Mouse (Mus musculus) stomach, postnatal 0 days (tissue): Measurements from ENCODE around the gene Phactr3.

Source experiments
- CTCF ChIP-seq: IDR thresholded peaks from 2 replicates; pipeline ENCODE4 v1.5.1; 2016; ENCODE audit warnings: antibody characterized with exemption, low read depth, mild to moderate bottlenecking, moderate library complexity
- EP300 ChIP-seq: optimal IDR thresholded peaks from 2 replicates; pipeline ENCODE3; 2016; ENCODE audit warnings: antibody characterized with exemption

DNA sequence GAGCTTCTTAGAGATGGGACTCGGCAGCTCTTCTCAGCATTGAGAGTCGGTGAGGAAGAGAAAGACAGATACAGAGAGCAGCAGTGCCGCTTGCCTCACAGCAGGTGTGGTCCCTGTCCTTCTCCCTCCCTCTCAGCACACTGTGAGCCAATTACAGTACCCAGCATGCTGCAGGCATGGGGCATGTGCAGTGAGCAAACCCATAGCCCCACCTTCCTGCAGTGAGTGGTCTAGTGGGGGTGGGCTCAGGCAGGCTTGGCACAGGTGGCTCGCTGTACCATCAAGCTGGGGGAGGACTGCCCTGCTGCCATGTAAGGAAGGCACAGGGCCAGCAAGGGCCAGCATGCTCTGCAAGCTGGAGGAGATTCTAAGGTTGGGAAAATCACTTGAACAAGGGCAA, 35.8 kb downstream of the Phactr3 start:
- no peak for TF ChIP-seq CTCF
- no peak for TF ChIP-seq EP300
